Mouse (Mus musculus): ENCODE results near the gene Map9. TPM values are rescaled to one million over a fixed set of nuclear protein-coding genes. Genes with fewer than 3 reads are reported as not detected.
"Not testable (repeated sequence)": the region's sequence is repeated elsewhere in the genome, so short reads cannot be mapped to it uniquely, and the experiment has no call there.

Map9 gene
- total RNA-seq, 2 experiments from 2014 or later: 1.9 to 2.2 TPM

GRCm38 (mm10) chr3:82412397-82412796 is 54.6 kb downstream of the Map9 start:
- DNase-seq: no peak

GRCm38 (mm10) chr3:82417958-82418357 is 60.1 kb downstream of the Map9 start:
- DNase-seq: no peak

GRCm38 (mm10) chr3:82435351-82435750 is 77.5 kb downstream of the Map9 start:
- no peak for DNase-seq

- no peak for DNase-seq
These were observed 83.1 kb downstream of the Map9 start for GRCm38 (mm10) chr3:82440976-82441375.

- not testable (repeated sequence) for DNase-seq
These were observed 83.8 kb downstream of the Map9 start for GRCm38 (mm10) chr3:82441601-82442000.

Other genes with a start within 250 kb of the Map9 start
- gene Gucy1a1, start 212.3 kb upstream of the Map9 start, total RNA-seq (2021): 1 to 10 TPM; 5.9 to 7.0 TPM
- not detected for gene Npy2r, start 190.0 kb downstream of the Map9 start, total RNA-seq (2021)

Data from gastrocnemius, postnatal 25 days (tissue).